Mouse (Mus musculus): ENCODE data around the gene Zfp446.

GRCm38 (mm10) chr7:13031069-13031468, 53.4 kb downstream of the Zfp446 start:
- no peak for TF ChIP-seq POLR2A (IDR thresholded peaks at IDR 0.05; ENCODE audit: borderline replicate concordance, control insufficient read depth, low read depth, low read length)
- TF ChIP-seq CTCF (IDR thresholded peaks at IDR 0.05; ENCODE audit: control insufficient read depth, insufficient read depth, low read length): no peak

All from bone marrow, adult 2 months (tissue).